Mouse (Mus musculus): ENCODE data around the gene Wnt10b. TPM values are rescaled to one million over a fixed set of nuclear protein-coding genes. Genes with fewer than 3 reads are reported as not detected.

Gene Wnt10b
- total RNA-seq, 2 experiments from 2014 or later: 0.51 to 0.66 TPM

GRCm38 (mm10) chr15:98792233-98793020 lies 14.5 kb upstream of the Wnt10b start:
- H3K4me3 ChIP-seq: peak overlapping the region; percentile 36
- TF ChIP-seq CTCF (IDR thresholded peaks at IDR 0.05): no peak
- H3K27ac ChIP-seq: no peak overlapping the region
- DNase-seq (ENCODE audit: extremely low spot score in 1 of 2, low spot score in 2 of 2): peak; percentile 68
- intact Hi-C loops (cut with DNase I): no loop called here

- intact Hi-C loops (cut with DNase I): no loop called here
- no peak for TF ChIP-seq CTCF (IDR thresholded peaks at IDR 0.05)
- Histone ChIP-seq H3K4me3 (no peak overlapping the region), H3K27ac (no peak overlapping the region)
- no peak for DNase-seq (ENCODE audit: extremely low spot score in 1 of 2, low spot score in 2 of 2)
These were observed 13.8 kb upstream of the Wnt10b start for GRCm38 (mm10) chr15:98791771-98792170.

GRCm38 (mm10) chr15:98791221-98791620 lies 13.3 kb upstream of the Wnt10b start:
- no peak overlapping the region for H3K27ac ChIP-seq
- TF ChIP-seq CTCF (IDR thresholded peaks at IDR 0.05): no peak
- no peak for DNase-seq (ENCODE audit: extremely low spot score in 1 of 2, low spot score in 2 of 2)
- intact Hi-C loops (cut with DNase I): no loop called here
- H3K4me3 ChIP-seq: no peak overlapping the region

- Histone ChIP-seq H3K27ac (no peak overlapping the region), H3K4me3 (no peak overlapping the region)
- DNase-seq (ENCODE audit: extremely low spot score in 1 of 2, low spot score in 2 of 2): no peak
- intact Hi-C loops (cut with DNase I): no loop called here
- no peak for TF ChIP-seq CTCF (IDR thresholded peaks at IDR 0.05)
These were observed 12.8 kb upstream of the Wnt10b start for GRCm38 (mm10) chr15:98790761-98791160.

- intact Hi-C loops (cut with DNase I): no loop called here
- no peak within 1 kb of the TSS for H3K4me3 ChIP-seq
- DNase-seq (ENCODE audit: extremely low spot score in 1 of 2, low spot score in 2 of 2): no peak
- H3K27ac ChIP-seq: no peak within 1 kb of the TSS
- peak; percentile 56 for TF ChIP-seq CTCF (IDR thresholded peaks at IDR 0.05)
These were observed 11.9 kb upstream of the Wnt10b start, which contains the start of gene Wnt1 for GRCm38 (mm10) chr15:98789661-98790535. Gene Wnt1, plus strand, starts transcription at chr15:98789857.

- Histone ChIP-seq H3K27ac (no peak overlapping the region), H3K4me3 (no peak overlapping the region)
- intact Hi-C loops (cut with DNase I): no loop called here
- TF ChIP-seq CTCF (IDR thresholded peaks at IDR 0.05): no peak
- no peak for DNase-seq (ENCODE audit: extremely low spot score in 1 of 2, low spot score in 2 of 2)
These were observed 11.2 kb upstream of the Wnt10b start for GRCm38 (mm10) chr15:98788972-98789660.

GRCm38 (mm10) chr15:98787930-98788329 lies 10.0 kb upstream of the Wnt10b start:
- no peak for DNase-seq (ENCODE audit: extremely low spot score in 1 of 2, low spot score in 2 of 2)
- H3K27ac ChIP-seq: no peak overlapping the region
- intact Hi-C loops (cut with DNase I): no loop called here
- H3K4me3 ChIP-seq: no peak overlapping the region
- peak; percentile 50 for TF ChIP-seq CTCF (IDR thresholded peaks at IDR 0.05)

GRCm38 (mm10) chr15:98785744-98786143 lies 7.8 kb upstream of the Wnt10b start:
- DNase-seq (ENCODE audit: extremely low spot score in 1 of 2, low spot score in 2 of 2): no peak
- H3K27ac ChIP-seq: no peak overlapping the region
- no peak overlapping the region for H3K4me3 ChIP-seq
- intact Hi-C loops (cut with DNase I): no loop called here
- TF ChIP-seq CTCF (IDR thresholded peaks at IDR 0.05): peak; percentile 55

GRCm38 (mm10) chr15:98781166-98781565 lies 3.2 kb upstream of the Wnt10b start:
- no peak overlapping the region for H3K4me3 ChIP-seq
- no peak; the same call in 1 of the 2 replicates for TF ChIP-seq CTCF (IDR thresholded peaks at IDR 0.05)
- no peak overlapping the region for H3K27ac ChIP-seq
- intact Hi-C loops (cut with DNase I): no loop called here
- DNase-seq (ENCODE audit: extremely low spot score in 1 of 2, low spot score in 2 of 2): no peak

GRCm38 (mm10) chr15:98780573-98780972 lies 2.6 kb upstream of the Wnt10b start:
- Histone ChIP-seq H3K27ac (no peak overlapping the region), H3K4me3 (no peak overlapping the region)
- intact Hi-C loops (cut with DNase I): no loop called here
- peak; percentile 29 for TF ChIP-seq CTCF (IDR thresholded peaks at IDR 0.05)
- DNase-seq (ENCODE audit: extremely low spot score in 1 of 2, low spot score in 2 of 2): no peak

- no peak overlapping the region for H3K27ac ChIP-seq
- intact Hi-C loops (cut with DNase I): no loop called here
- DNase-seq (ENCODE audit: extremely low spot score in 1 of 2, low spot score in 2 of 2): no peak
- no peak overlapping the region for H3K4me3 ChIP-seq
- TF ChIP-seq CTCF (IDR thresholded peaks at IDR 0.05): no peak
These were observed 2.1 kb upstream of the Wnt10b start for GRCm38 (mm10) chr15:98780075-98780474.

GRCm38 (mm10) chr15:98778806-98779205 lies 856 bp upstream of the Wnt10b start:
- TF ChIP-seq CTCF (IDR thresholded peaks at IDR 0.05): no peak
- intact Hi-C loops (cut with DNase I): no loop called here

More at GRCm38 (mm10) chr15:98778806-98779205, 856 bp upstream of the Wnt10b start:
- Histone ChIP-seq H3K4me3 (no peak overlapping the region), H3K27ac (no peak overlapping the region)
- DNase-seq (ENCODE audit: extremely low spot score in 1 of 2, low spot score in 2 of 2): no peak

All from left cerebral cortex, adult 2 months (tissue).